Mouse (Mus musculus) heart, embryonic 15.5 days (tissue): Measurements from ENCODE around the gene Srrd. TPM values are rescaled to one million over a fixed set of nuclear protein-coding genes. Genes with fewer than 3 reads are reported as not detected.

ENCODE experiments used
- ATAC-seq: fragments of 200-750 bp; cut with Nextera tagmentation; replicated peaks from 2 replicates; pipeline ENCODE4 v1.8.0; 2017; ENCODE audit warnings: low read depth, moderate TSS enrichment; ENCODE audit not compliant: insufficient number of reproducible peaks, insufficient read depth, low FRiP score
- H3K27ac ChIP-seq: fragments of 300-500 bp; sonication (generic); 2 replicates; pipeline ENCODE4 v1.5.1; 2015; ENCODE audit warnings: mild to moderate bottlenecking, inconsistent platforms
- H3K27me3 ChIP-seq: fragments of 300-500 bp; sonication (generic); 2 replicates; pipeline ENCODE4 v1.6.1; 2015; ENCODE audit warnings: inconsistent platforms
- H3K36me3 ChIP-seq: fragments of 300-500 bp; sonication (generic); 2 replicates; pipeline ENCODE4 v1.6.1; 2015; ENCODE audit warnings: mild to moderate bottlenecking, inconsistent platforms
- H3K4me1 ChIP-seq: fragments of 300-500 bp; sonication (generic); replicated peaks from 2 replicates; pipeline ENCODE4 v1.6.1; 2015; ENCODE audit warnings: inconsistent platforms
- H3K4me2 ChIP-seq: fragments of 300-500 bp; sonication (generic); 2 replicates; pipeline ENCODE4 v1.6.1; 2015; ENCODE audit warnings: inconsistent platforms, mild to moderate bottlenecking, moderate library complexity
- H3K4me3 ChIP-seq: fragments of 300-500 bp; sonication (generic); 2 replicates; pipeline ENCODE4 v1.5.1; 2015; ENCODE audit warnings: mild to moderate bottlenecking, inconsistent platforms
- H3K9ac ChIP-seq: fragments of 300-500 bp; sonication (generic); 2 replicates; pipeline ENCODE4 v1.6.1; 2015; ENCODE audit warnings: mild to moderate bottlenecking, inconsistent platforms
- H3K9me3 ChIP-seq: fragments of 300-500 bp; sonication (generic); replicated peaks from 2 replicates; pipeline ENCODE4 v1.6.1; 2016; ENCODE audit warnings: inconsistent platforms
- WGBS: fragments of 180-500 bp; shearing (Covaris S2); methylation state at CpG from one replicate; pipeline ENCODE4 v1.1.7; 2015; ENCODE audit warnings: mixed read lengths; 5-methylcytosine and 5-hydroxymethylcytosine counted together
- polyA plus RNA-seq: library from polyadenylated mRNA; unstranded; fragments of >200 nt; fragmentation: Nextera tagmentation; extraction: Ambion mirVana; gene quantifications from 2 replicates; pipeline ENCODE4 v1.2.1, GENCODE M21; 2015

Srrd gene
- polyA plus RNA-seq, 1 experiment from 2014 or later: 20.7 TPM

- no peak within 1 kb of the TSS for H3K9ac ChIP-seq
- 64% methylated on average over 13 of the region's 13 CpGs for WGBS
- no peak within 1 kb of the TSS for H3K4me2 ChIP-seq
- peaks cover 9% of the 10 kb centered on the region; the same call in 1 of the 2 replicates for H3K36me3 ChIP-seq
- H3K27ac ChIP-seq: no peak within 1 kb of the TSS
- no peak within 1 kb of the TSS for H3K4me3 ChIP-seq
- H3K27me3 ChIP-seq: no peaks in the 10 kb centered on the region
- no peak for ATAC-seq
- no peaks in the 10 kb centered on the region; the same call in 1 of the 2 replicates for H3K4me1 ChIP-seq
- H3K9me3 ChIP-seq: no peaks in the 10 kb centered on the region
Observed at GRCm38 (mm10) chr5:112355910-112356309, 13.1 kb upstream of the Srrd start, which contains the start of gene Gm6583. Gm6583 (minus strand) TSS chr5:112356033.

GRCm38 (mm10) chr5:112355493-112355892 lies 12.7 kb upstream of the Srrd start:
- WGBS: 79% methylated on average over 6 of the region's 6 CpGs
- H3K27ac ChIP-seq: no peak overlapping the region
- H3K4me2 ChIP-seq: no peak overlapping the region
- no peak overlapping the region for H3K9ac ChIP-seq
- no peaks in the 10 kb centered on the region; the same call in 1 of the 2 replicates for H3K4me1 ChIP-seq
- H3K4me3 ChIP-seq: no peak overlapping the region
- no peaks in the 10 kb centered on the region for H3K27me3 ChIP-seq
- peaks cover 9% of the 10 kb centered on the region; the same call in 1 of the 2 replicates for H3K36me3 ChIP-seq
- no peak for ATAC-seq
- H3K9me3 ChIP-seq: no peaks in the 10 kb centered on the region

GRCm38 (mm10) chr5:112349169-112349568 lies 6.3 kb upstream of the Srrd start:
- ATAC-seq: no peak
- no peaks in the 10 kb centered on the region for H3K9me3 ChIP-seq
- no peak overlapping the region for H3K9ac ChIP-seq
- H3K36me3 ChIP-seq: peaks cover 14% of the 10 kb centered on the region; the same call in 1 of the 2 replicates
- no peak overlapping the region for H3K4me2 ChIP-seq
- no peak overlapping the region for H3K27ac ChIP-seq
- WGBS: 87% methylated on average over 8 of the region's 8 CpGs
- no peak overlapping the region for H3K4me3 ChIP-seq
- H3K4me1 ChIP-seq: no peaks in the 10 kb centered on the region
- H3K27me3 ChIP-seq: no peaks in the 10 kb centered on the region

- Histone ChIP-seq H3K36me3 (peaks cover 9% of the 10 kb centered on the region; the same call in 1 of the 2 replicates), H3K4me2 (no peak overlapping the region), H3K27me3 (no peaks in the 10 kb centered on the region), H3K9me3 (no peaks in the 10 kb centered on the region), H3K9ac (no peak overlapping the region), H3K27ac (no peak overlapping the region), H3K4me3 (no peak overlapping the region), H3K4me1 (peaks cover 18% of the 10 kb centered on the region)
- WGBS: 78% methylated on average over 16 of the region's 16 CpGs
- no peak for ATAC-seq
Observed at GRCm38 (mm10) chr5:112346211-112346965, 3.5 kb upstream of the Srrd start.

- Histone ChIP-seq H3K27ac (no peak overlapping the region), H3K4me2 (peak overlapping the region; percentile 80; the same call in 1 of the 2 replicates), H3K9me3 (no peaks in the 10 kb centered on the region), H3K9ac (no peak overlapping the region), H3K4me1 (peaks cover 18% of the 10 kb centered on the region), H3K4me3 (no peak overlapping the region), H3K27me3 (no peaks in the 10 kb centered on the region), H3K36me3 (peaks cover 2% of the 10 kb centered on the region; the same call in 1 of the 2 replicates)
- no peak for ATAC-seq
- WGBS: 81% methylated on average over 6 of the region's 6 CpGs
Observed at GRCm38 (mm10) chr5:112344092-112344960, 1.5 kb upstream of the Srrd start.

- Histone ChIP-seq H3K4me1 (peaks cover 18% of the 10 kb centered on the region), H3K9me3 (no peaks in the 10 kb centered on the region), H3K27me3 (no peaks in the 10 kb centered on the region), H3K4me2 (peak overlapping the region; percentile 80), H3K9ac (peak overlapping the region; percentile 85), H3K27ac (peak overlapping the region; percentile 48), H3K36me3 (peaks cover 5% of the 10 kb centered on the region), H3K4me3 (peak overlapping the region; percentile 90)
- ATAC-seq: peak; percentile 44; the same call in 1 of the 2 replicates
- WGBS: under 1% methylated on average over 24 of the region's 24 CpGs
Observed at GRCm38 (mm10) chr5:112343205-112343595, 360 bp upstream of the Srrd start.

- H3K9ac ChIP-seq: no peak overlapping the region
- peaks cover 45% of the 10 kb centered on the region for H3K36me3 ChIP-seq
- ATAC-seq: no peak
- H3K4me3 ChIP-seq: no peak overlapping the region
- H3K27me3 ChIP-seq: no peaks in the 10 kb centered on the region
- H3K4me1 ChIP-seq: peaks cover 18% of the 10 kb centered on the region
- no peak overlapping the region for H3K27ac ChIP-seq
- no peak overlapping the region for H3K4me2 ChIP-seq
- H3K9me3 ChIP-seq: no peaks in the 10 kb centered on the region
- 75% methylated on average over 7 of the region's 7 CpGs for WGBS
Observed at GRCm38 (mm10) chr5:112339215-112339614, 3.6 kb downstream of the Srrd start.

GRCm38 (mm10) chr5:112337004-112337403 lies 5.8 kb downstream of the Srrd start:
- no peaks in the 10 kb centered on the region for H3K27me3 ChIP-seq
- H3K4me3 ChIP-seq: no peak overlapping the region
- no peaks in the 10 kb centered on the region for H3K9me3 ChIP-seq
- H3K27ac ChIP-seq: no peak overlapping the region
- WGBS: 92% methylated on average over 22 of the region's 22 CpGs
- peaks cover 4% of the 10 kb centered on the region for H3K4me1 ChIP-seq
- H3K9ac ChIP-seq: no peak overlapping the region
- no peak overlapping the region for H3K4me2 ChIP-seq
- peaks cover 67% of the 10 kb centered on the region for H3K36me3 ChIP-seq
- no peak for ATAC-seq

- H3K9me3 ChIP-seq: no peaks in the 10 kb centered on the region
- H3K27me3 ChIP-seq: no peaks in the 10 kb centered on the region
- H3K27ac ChIP-seq: no peak overlapping the region
- WGBS: 16% methylated on average over 2 of the region's 2 CpGs
- H3K4me2 ChIP-seq: no peak overlapping the region
- H3K4me3 ChIP-seq: no peak overlapping the region
- H3K36me3 ChIP-seq: peaks cover 83% of the 10 kb centered on the region
- no peak for ATAC-seq
- H3K4me1 ChIP-seq: no peaks in the 10 kb centered on the region
- no peak overlapping the region for H3K9ac ChIP-seq
Observed at GRCm38 (mm10) chr5:112335473-112335872, 7.4 kb downstream of the Srrd start.

GRCm38 (mm10) chr5:112329805-112330564 lies 12.9 kb downstream of the Srrd start:
- Histone ChIP-seq H3K4me2 (no peak overlapping the region), H3K36me3 (peaks cover 66% of the 10 kb centered on the region)
- 90% methylated on average over 14 of the region's 14 CpGs for WGBS

GRCm38 (mm10) chr5:112327854-112328253 lies 15.0 kb downstream of the Srrd start:
- Histone ChIP-seq H3K27me3 (no peaks in the 10 kb centered on the region), H3K9ac (no peak overlapping the region), H3K9me3 (no peaks in the 10 kb centered on the region), H3K27ac (no peak overlapping the region), H3K4me3 (no peak overlapping the region), H3K4me1 (peaks cover 20% of the 10 kb centered on the region), H3K36me3 (peaks cover 45% of the 10 kb centered on the region), H3K4me2 (no peak overlapping the region)
- WGBS: 93% methylated on average over 15 of the region's 15 CpGs
- no peak for ATAC-seq

More at GRCm38 (mm10) chr5:112329805-112330564, 12.9 kb downstream of the Srrd start:
- peaks cover 15% of the 10 kb centered on the region for H3K4me1 ChIP-seq
- no peaks in the 10 kb centered on the region for H3K9me3 ChIP-seq
- no peaks in the 10 kb centered on the region for H3K27me3 ChIP-seq
- H3K9ac ChIP-seq: no peak overlapping the region
- H3K4me3 ChIP-seq: no peak overlapping the region
- H3K27ac ChIP-seq: no peak overlapping the region
- no peak for ATAC-seq
